Mouse (Mus musculus) hindbrain, embryonic 13.5 days (tissue): Measurements from ENCODE around the gene Ube2e1. TPM values are rescaled to one million over a fixed set of nuclear protein-coding genes. Genes with fewer than 3 reads are reported as not detected.
"Not testable (repeated sequence)": the region's sequence is repeated elsewhere in the genome, so short reads cannot be mapped to it uniquely, and the experiment has no call there.

Experiments used
- ATAC-seq: fragments of 200-750 bp; cut with Nextera tagmentation; 2 replicates; pipeline ENCODE4 v1.8.0; 2017; ENCODE audit warnings: moderate TSS enrichment; ENCODE audit not compliant: low FRiP score
- H3K27ac ChIP-seq: fragments of 300-500 bp; sonication (generic); 2 replicates; pipeline ENCODE4 v1.5.1; 2015; ENCODE audit warnings: inconsistent platforms, mild to moderate bottlenecking, moderate library complexity
- H3K27me3 ChIP-seq: fragments of 300-500 bp; sonication (generic); 2 replicates; pipeline ENCODE4 v1.6.1; 2015; ENCODE audit warnings: mild to moderate bottlenecking, inconsistent platforms
- H3K36me3 ChIP-seq: fragments of 300-500 bp; sonication (generic); 2 replicates; pipeline ENCODE4 v1.6.1; 2015; ENCODE audit warnings: mild to moderate bottlenecking, inconsistent platforms
- H3K4me1 ChIP-seq: fragments of 300-500 bp; sonication (generic); replicated peaks from 2 replicates; pipeline ENCODE4 v1.6.1; 2015; ENCODE audit warnings: inconsistent platforms
- H3K4me2 ChIP-seq: fragments of 300-500 bp; sonication (generic); 2 replicates; pipeline ENCODE4 v1.6.1; 2015; ENCODE audit warnings: inconsistent platforms, mild to moderate bottlenecking, moderate library complexity
- H3K4me3 ChIP-seq: fragments of 300-500 bp; sonication (generic); 2 replicates; pipeline ENCODE4 v1.5.1; 2015; ENCODE audit warnings: mild to moderate bottlenecking, inconsistent platforms
- H3K9ac ChIP-seq: fragments of 300-500 bp; sonication (generic); 2 replicates; pipeline ENCODE4 v1.6.1; 2015; ENCODE audit warnings: mild to moderate bottlenecking, inconsistent platforms
- H3K9me3 ChIP-seq: fragments of 300-500 bp; sonication (generic); 2 replicates; pipeline ENCODE4 v1.6.1; 2016; ENCODE audit warnings: inconsistent platforms
- WGBS: fragments of 180-500 bp; shearing (Covaris S2); methylation state at CpG from one replicate; pipeline ENCODE4 v1.1.7; 2015; 5-methylcytosine and 5-hydroxymethylcytosine counted together
- polyA plus RNA-seq: library from polyadenylated mRNA; unstranded; fragments of >200 nt; fragmentation: Nextera tagmentation; extraction: Ambion mirVana; gene quantifications from 2 replicates; pipeline ENCODE4 v1.2.1, GENCODE M21; 2015

Gene Ube2e1
- polyA plus RNA-seq, 1 experiment from 2014 or later, result 228 TPM

- H3K27ac ChIP-seq, H3K27me3 ChIP-seq, H3K9ac ChIP-seq, ATAC-seq, H3K4me1 ChIP-seq, H3K36me3 ChIP-seq, H3K4me3 ChIP-seq, H3K9me3 ChIP-seq, H3K4me2 ChIP-seq: not testable (repeated sequence)
- WGBS, result 84% methylated on average over 2 of the region's 2 CpGs
Measured at GRCm38 (mm10) chr14:18236496-18237235, 95.0 kb downstream of the Ube2e1 start.

- Histone ChIP-seq H3K4me2 (no peak overlapping the region), H3K4me1 (no peaks in the 10 kb centered on the region), H3K4me3 (no peak overlapping the region), H3K9me3 (no peaks in the 10 kb centered on the region), H3K27me3 (no peaks in the 10 kb centered on the region), H3K27ac (no peak overlapping the region), H3K9ac (no peak overlapping the region), H3K36me3 (no peaks in the 10 kb centered on the region)
- 62% methylated on average over 5 of the region's 5 CpGs for WGBS
- ATAC-seq, result no peak
Measured at GRCm38 (mm10) chr14:18233981-18234960, 97.4 kb downstream of the Ube2e1 start.

- no peak for ATAC-seq
- WGBS, result 89% methylated on average over 2 of the region's 2 CpGs
- no peaks in the 10 kb centered on the region for H3K36me3 ChIP-seq
- H3K9me3 ChIP-seq, result no peaks in the 10 kb centered on the region
- no peak overlapping the region for H3K27ac ChIP-seq
- H3K4me3 ChIP-seq, result no peak overlapping the region
- no peaks in the 10 kb centered on the region for H3K4me1 ChIP-seq
- H3K9ac ChIP-seq, result no peak overlapping the region
- no peak overlapping the region for H3K4me2 ChIP-seq
- no peaks in the 10 kb centered on the region for H3K27me3 ChIP-seq
Measured at GRCm38 (mm10) chr14:18233076-18233475, 98.6 kb downstream of the Ube2e1 start.

Other genes starting within 250 kb of the Ube2e1 start
- 3.7 and 4.1 TPM in 2 replicates for gene Nr1d2, start 92.7 kb downstream of the Ube2e1 start, polyA plus RNA-seq
- gene Nkiras1, start 60.7 kb downstream of the Ube2e1 start, polyA plus RNA-seq, result 40.1 and 43.1 TPM in 2 replicates
- gene Rpl15, start 60.5 kb downstream of the Ube2e1 start, polyA plus RNA-seq, result 296 and 314 TPM in 2 replicates